Mouse (Mus musculus): Measurements from ENCODE around the gene Dok5. TPM values are rescaled to one million over a fixed set of nuclear protein-coding genes. Genes with fewer than 3 reads are reported as not detected.
A peak's percentile ranks its signal among the peaks of the same experiment; 100 is the strongest.

Dok5 gene
- polyA plus RNA-seq, 1 experiment from 2014 or later: 72.6 TPM

- Histone ChIP-seq H3K4me2 (no peak overlapping the region), H3K4me1 (replicated peaks) (peaks cover 21% of the 10 kb centered on the region), H3K27ac (replicated peaks) (no peak overlapping the region), H3K9ac (no peak overlapping the region), H3K9me3 (peaks cover 6% of the 10 kb centered on the region; the same call in 1 of the 2 replicates), H3K27me3 (no peaks in the 10 kb centered on the region), H3K4me3 (no peak overlapping the region), H3K36me3 (no peaks in the 10 kb centered on the region)
- no peak for ATAC-seq (ENCODE audit: low read depth)
- 71% methylated on average over 2 of the region's 2 CpGs for WGBS
These were observed 11.9 kb downstream of the Dok5 start for GRCm38 (mm10) chr2:170743521-170743920.

GRCm38 (mm10) chr2:170748901-170749300 lies 17.3 kb downstream of the Dok5 start:
- 68% methylated on average over 3 of the region's 3 CpGs for WGBS
- no peaks in the 10 kb centered on the region for H3K27me3 ChIP-seq
- no peak overlapping the region for H3K9ac ChIP-seq
- no peak overlapping the region for H3K4me2 ChIP-seq
- H3K9me3 ChIP-seq: peaks cover 6% of the 10 kb centered on the region; the same call in 1 of the 2 replicates
- peaks cover 26% of the 10 kb centered on the region for H3K4me1 ChIP-seq (replicated peaks)
- H3K27ac ChIP-seq (replicated peaks): no peak overlapping the region
- H3K36me3 ChIP-seq: no peaks in the 10 kb centered on the region
- H3K4me3 ChIP-seq: no peak overlapping the region
- no peak for ATAC-seq (ENCODE audit: low read depth)

- H3K4me3 ChIP-seq: no peak overlapping the region
- no peaks in the 10 kb centered on the region for H3K9me3 ChIP-seq
- no peak for ATAC-seq (ENCODE audit: low read depth)
- H3K4me1 ChIP-seq (replicated peaks): peaks cover 53% of the 10 kb centered on the region
- H3K9ac ChIP-seq: no peak overlapping the region
- 80% methylated on average over 10 of the region's 10 CpGs for WGBS
- H3K27me3 ChIP-seq: no peaks in the 10 kb centered on the region
- H3K27ac ChIP-seq (replicated peaks): no peak overlapping the region
- no peaks in the 10 kb centered on the region for H3K36me3 ChIP-seq
- no peak overlapping the region for H3K4me2 ChIP-seq
These were observed 20.7 kb downstream of the Dok5 start for GRCm38 (mm10) chr2:170752191-170752850.

DNA sequence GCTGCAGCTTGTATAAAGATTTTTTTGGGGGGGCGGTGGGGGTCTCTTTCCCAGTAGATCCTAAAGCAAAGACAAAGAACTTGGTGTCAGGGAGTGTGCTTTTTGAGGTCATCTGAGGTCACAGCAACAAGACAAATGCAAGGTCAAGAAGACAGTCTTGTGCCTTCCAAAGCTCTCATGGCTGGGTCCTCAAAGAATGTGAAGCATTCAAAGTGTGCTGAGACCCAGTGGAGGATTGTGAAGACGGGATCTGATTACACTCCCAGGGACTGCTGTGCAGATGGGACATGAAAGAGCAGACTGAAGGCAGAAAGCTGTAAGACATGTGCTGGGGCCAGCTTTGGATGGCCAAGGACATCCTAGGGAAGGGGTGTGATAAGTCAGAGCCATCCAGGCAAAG lies 24.2 kb downstream of the Dok5 start:
- Histone ChIP-seq H3K4me3 (no peak overlapping the region), H3K27ac (replicated peaks) (no peak overlapping the region), H3K27me3 (no peaks in the 10 kb centered on the region), H3K4me2 (no peak overlapping the region), H3K4me1 (replicated peaks) (peaks cover 70% of the 10 kb centered on the region), H3K9ac (no peak overlapping the region), H3K36me3 (no peaks in the 10 kb centered on the region), H3K9me3 (no peaks in the 10 kb centered on the region)
- WGBS: 61% methylated on average over 2 of the region's 2 CpGs
- no peak for ATAC-seq (ENCODE audit: low read depth)

GRCm38 (mm10) chr2:170756667-170757066 lies 25.1 kb downstream of the Dok5 start:
- no peak for ATAC-seq (ENCODE audit: low read depth)
- Histone ChIP-seq H3K9me3 (no peaks in the 10 kb centered on the region), H3K9ac (peak overlapping the region; percentile 4; the same call in 1 of the 2 replicates), H3K27me3 (no peaks in the 10 kb centered on the region), H3K36me3 (no peaks in the 10 kb centered on the region), H3K4me2 (peak overlapping the region; percentile 9; the same call in 1 of the 2 replicates), H3K27ac (replicated peaks) (peak overlapping the region; percentile 80), H3K4me3 (no peak overlapping the region), H3K4me1 (replicated peaks) (peaks cover 70% of the 10 kb centered on the region)
- WGBS: 44% methylated on average over 7 of the region's 7 CpGs

GRCm38 (mm10) chr2:170757228-170757875 lies 25.7 kb downstream of the Dok5 start:
- H3K9me3 ChIP-seq: no peaks in the 10 kb centered on the region
- WGBS: 38% methylated on average over 14 of the region's 14 CpGs
- peak overlapping the region; percentile 9; the same call in 1 of the 2 replicates for H3K4me2 ChIP-seq
- peaks cover 70% of the 10 kb centered on the region for H3K4me1 ChIP-seq (replicated peaks)
- H3K27me3 ChIP-seq: no peaks in the 10 kb centered on the region
- H3K4me3 ChIP-seq: no peak overlapping the region
- peak; percentile 71 for ATAC-seq (ENCODE audit: low read depth)
- H3K27ac ChIP-seq (replicated peaks): peak overlapping the region; percentile 80
- H3K9ac ChIP-seq: peak overlapping the region; percentile 4; the same call in 1 of the 2 replicates
- H3K36me3 ChIP-seq: no peaks in the 10 kb centered on the region

DNA sequence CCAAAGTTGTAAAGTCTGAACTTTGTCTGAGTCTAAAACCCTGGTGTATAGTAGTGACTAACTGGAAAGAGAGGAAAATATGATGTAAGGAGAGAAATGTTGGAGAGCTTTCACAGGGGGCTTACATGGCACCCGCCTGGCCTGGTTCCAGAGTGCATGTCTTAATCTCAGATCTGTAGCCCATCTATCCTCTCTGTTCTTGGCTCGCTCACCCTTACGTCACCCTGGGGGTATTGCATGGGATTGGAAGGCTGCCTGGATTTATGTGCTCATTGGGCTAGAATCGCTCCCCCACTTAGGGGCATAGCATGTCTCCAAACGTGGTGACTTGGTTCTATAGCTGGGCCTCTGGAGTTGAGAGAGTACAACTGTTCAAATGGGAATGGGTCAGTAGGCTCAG lies 26.6 kb downstream of the Dok5 start:
- 53% methylated on average over 5 of the region's 5 CpGs for WGBS
- Histone ChIP-seq H3K9ac (no peak overlapping the region), H3K27me3 (no peaks in the 10 kb centered on the region), H3K4me2 (no peak overlapping the region), H3K4me1 (replicated peaks) (peaks cover 62% of the 10 kb centered on the region), H3K9me3 (no peaks in the 10 kb centered on the region), H3K36me3 (no peaks in the 10 kb centered on the region), H3K4me3 (no peak overlapping the region), H3K27ac (replicated peaks) (peak overlapping the region; percentile 80)
- ATAC-seq (ENCODE audit: low read depth): peak; percentile 45; the same call in 1 of the 2 replicates

DNA sequence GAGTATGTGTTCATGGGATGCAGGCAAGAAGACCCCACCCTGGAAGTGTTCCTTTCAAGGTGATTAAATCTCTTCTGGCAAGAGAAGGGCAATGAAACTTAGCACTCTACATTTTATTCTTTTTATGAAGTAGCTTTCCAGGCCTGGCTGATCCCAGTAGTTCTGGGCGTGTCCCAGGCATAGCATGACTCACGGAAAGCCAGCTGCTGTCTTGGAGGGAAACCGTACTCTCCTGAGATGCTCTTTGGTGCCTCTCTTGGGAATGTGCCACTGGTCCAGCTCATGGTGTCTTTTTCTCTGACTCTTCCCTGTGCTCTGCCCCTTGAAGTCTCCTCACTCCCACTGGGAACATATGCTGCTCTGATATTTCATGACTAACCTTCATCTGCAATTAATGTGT lies 33.1 kb downstream of the Dok5 start:
- Histone ChIP-seq H3K4me3 (no peak overlapping the region), H3K4me1 (replicated peaks) (peaks cover 24% of the 10 kb centered on the region), H3K27me3 (no peaks in the 10 kb centered on the region), H3K27ac (replicated peaks) (0 out of 2 replicates have a peak overlapping the region, but pooled peaks have one; percentile 9), H3K9ac (no peak overlapping the region), H3K36me3 (peaks cover 5% of the 10 kb centered on the region; the same call in 1 of the 2 replicates), H3K9me3 (no peaks in the 10 kb centered on the region), H3K4me2 (no peak overlapping the region)
- WGBS: 81% methylated on average over 3 of the region's 3 CpGs
- ATAC-seq (ENCODE audit: low read depth): no peak

- no peak overlapping the region for H3K4me3 ChIP-seq
- H3K4me1 ChIP-seq (replicated peaks): peaks cover 42% of the 10 kb centered on the region
- peak overlapping the region; percentile 69 for H3K27ac ChIP-seq (replicated peaks)
- no peaks in the 10 kb centered on the region for H3K27me3 ChIP-seq
- ATAC-seq (ENCODE audit: low read depth): 0 out of 2 replicates have a peak, but pooled peaks have one; percentile 5
- no peaks in the 10 kb centered on the region for H3K9me3 ChIP-seq
- WGBS: 31% methylated on average over 8 of the region's 8 CpGs
- H3K4me2 ChIP-seq: no peak overlapping the region
- no peak overlapping the region for H3K9ac ChIP-seq
- peaks cover 5% of the 10 kb centered on the region; the same call in 1 of the 2 replicates for H3K36me3 ChIP-seq
These were observed 35.6 kb downstream of the Dok5 start for GRCm38 (mm10) chr2:170767243-170767642.

GRCm38 (mm10) chr2:170768699-170769098 lies 37.1 kb downstream of the Dok5 start:
- H3K36me3 ChIP-seq: peaks cover 5% of the 10 kb centered on the region; the same call in 1 of the 2 replicates
- no peak overlapping the region for H3K4me2 ChIP-seq
- no peaks in the 10 kb centered on the region for H3K27me3 ChIP-seq
- H3K4me3 ChIP-seq: no peak overlapping the region
- WGBS: 81% methylated on average over 6 of the region's 6 CpGs
- H3K9ac ChIP-seq: no peak overlapping the region
- H3K9me3 ChIP-seq: no peaks in the 10 kb centered on the region
- H3K4me1 ChIP-seq (replicated peaks): peaks cover 55% of the 10 kb centered on the region
- ATAC-seq (ENCODE audit: low read depth): no peak
- no peak overlapping the region for H3K27ac ChIP-seq (replicated peaks)

DNA sequence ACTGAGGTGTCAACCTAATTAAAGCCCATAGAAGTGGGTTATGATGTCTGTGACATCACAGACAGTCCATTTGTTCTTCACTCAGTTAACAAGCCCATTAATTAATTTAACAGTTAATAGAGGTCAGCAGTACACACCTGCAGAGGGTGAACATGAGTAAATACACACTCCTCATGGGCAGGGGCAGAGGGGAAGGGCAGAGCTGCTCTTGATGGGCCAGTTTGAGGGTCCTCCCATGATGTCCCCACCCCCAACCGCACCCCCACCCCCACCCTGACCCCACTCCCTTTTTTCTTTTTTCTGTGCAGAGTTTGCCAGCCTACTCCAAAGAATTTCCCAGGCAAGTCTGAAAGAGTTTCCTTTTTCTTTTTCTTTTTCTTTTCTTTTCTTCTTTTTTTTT lies 39.9 kb downstream of the Dok5 start:
- Histone ChIP-seq H3K4me2 (no peak overlapping the region), H3K27me3 (no peaks in the 10 kb centered on the region), H3K27ac (replicated peaks) (peak overlapping the region; percentile 77), H3K4me1 (replicated peaks) (peaks cover 45% of the 10 kb centered on the region), H3K9ac (no peak overlapping the region), H3K4me3 (no peak overlapping the region), H3K9me3 (no peaks in the 10 kb centered on the region), H3K36me3 (no peaks in the 10 kb centered on the region)
- 0% methylated on average over 1 of the region's 1 CpGs for WGBS
- no peak for ATAC-seq (ENCODE audit: low read depth)

DNA sequence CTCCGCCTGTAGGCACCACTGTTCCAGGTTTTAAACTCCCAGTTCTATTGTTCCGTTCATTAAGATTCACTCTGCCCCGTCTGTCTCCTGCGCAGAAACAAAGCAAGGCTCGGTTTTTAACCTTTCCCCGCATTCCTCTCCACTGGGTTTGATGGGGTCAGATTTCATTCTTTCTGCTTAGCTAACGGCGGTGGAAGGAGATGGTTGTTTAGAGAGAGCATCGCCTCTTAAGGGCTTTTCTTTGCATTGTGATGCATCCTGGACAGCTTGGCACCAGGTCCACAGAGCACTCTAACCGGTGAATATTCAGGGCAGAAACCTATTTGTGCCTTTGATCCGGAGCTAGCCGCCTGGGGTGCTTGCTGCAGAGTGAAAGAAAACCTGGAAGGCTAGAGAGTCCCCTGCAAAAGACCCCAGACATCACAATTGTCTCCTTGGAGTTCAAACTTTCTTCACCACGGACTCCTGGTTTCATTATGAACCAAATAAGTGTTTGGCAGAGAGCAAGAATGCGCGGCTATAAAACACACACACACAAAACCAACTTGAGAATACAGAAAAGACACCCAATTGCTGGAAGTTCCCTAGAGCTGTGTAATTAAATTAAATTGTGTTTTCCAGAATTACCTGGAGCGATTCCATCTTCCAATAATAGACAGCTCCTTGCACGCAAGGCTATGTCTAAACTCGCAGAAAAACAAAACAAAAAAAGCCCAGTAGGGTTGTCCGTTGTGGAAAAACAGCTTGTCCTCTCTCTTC lies 40.7 kb downstream of the Dok5 start:
- no peak overlapping the region for H3K4me3 ChIP-seq
- peak overlapping the region; percentile 80 for H3K27ac ChIP-seq (replicated peaks)
- WGBS: 4% methylated on average over 19 of the region's 19 CpGs
- peak overlapping the region; percentile 48; the same call in 1 of the 2 replicates for H3K9ac ChIP-seq
- no peaks in the 10 kb centered on the region for H3K27me3 ChIP-seq
- H3K9me3 ChIP-seq: no peaks in the 10 kb centered on the region
- peaks cover 38% of the 10 kb centered on the region for H3K4me1 ChIP-seq (replicated peaks)
- H3K36me3 ChIP-seq: no peaks in the 10 kb centered on the region
- peak; percentile 76 for ATAC-seq (ENCODE audit: low read depth)
- peak overlapping the region; percentile 44 for H3K4me2 ChIP-seq
